Mouse (Mus musculus) urinary bladder, postnatal 4 days (tissue): ENCODE results near the gene Anapc1.
"Not testable (repeated sequence)": the region's sequence is repeated elsewhere in the genome, so short reads cannot be mapped to it uniquely, and the experiment has no call there.

Experiments used
- DNase-seq, 2 experiments: peaks; one replicate each; pipeline ENCODE4 v3.0.0; 2021 to 2022; ENCODE audit warnings: low spot score in 2 of 2

The Anapc1 gene

DNA sequence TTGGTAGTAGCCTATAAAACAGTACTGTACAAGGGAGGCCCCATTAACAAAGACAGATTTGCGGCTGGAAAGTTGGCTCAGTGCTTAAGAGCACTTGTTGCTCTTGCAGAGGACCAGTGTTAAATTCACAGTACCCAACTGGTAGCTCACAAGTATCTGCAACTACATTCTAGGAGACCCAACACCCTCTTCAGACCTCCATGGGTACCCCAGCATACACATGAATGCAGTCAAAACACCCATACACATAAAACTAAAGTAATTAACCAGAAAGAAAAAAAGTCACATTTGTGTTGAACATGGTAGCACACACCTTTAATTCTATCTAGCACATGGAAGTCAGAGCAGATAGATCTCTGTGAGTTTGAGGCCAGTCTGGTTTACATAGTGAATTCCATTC lies 9.9 kb upstream of the Anapc1 start:
- no peak for DNase-seq

DNA sequence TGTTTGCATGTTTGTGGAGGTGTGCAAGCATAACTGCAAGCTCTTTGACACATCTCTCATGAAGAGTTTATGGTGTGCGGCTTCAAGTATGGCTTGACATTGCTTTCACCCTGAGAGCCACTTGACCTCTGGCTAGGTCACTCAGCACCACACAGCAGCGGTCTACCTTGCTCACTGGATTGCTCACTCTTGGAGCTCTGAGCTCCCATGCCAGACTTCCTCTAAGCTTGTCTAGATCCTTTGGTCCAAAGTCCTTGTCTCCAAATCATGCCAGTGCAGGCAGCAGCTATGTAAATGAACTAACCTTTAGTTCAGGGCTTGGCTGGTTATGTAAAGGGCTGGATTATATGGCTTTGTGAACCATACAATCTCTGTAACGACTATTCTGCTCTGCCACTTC lies 9.2 kb upstream of the Anapc1 start:
- DNase-seq = no peak

DNA sequence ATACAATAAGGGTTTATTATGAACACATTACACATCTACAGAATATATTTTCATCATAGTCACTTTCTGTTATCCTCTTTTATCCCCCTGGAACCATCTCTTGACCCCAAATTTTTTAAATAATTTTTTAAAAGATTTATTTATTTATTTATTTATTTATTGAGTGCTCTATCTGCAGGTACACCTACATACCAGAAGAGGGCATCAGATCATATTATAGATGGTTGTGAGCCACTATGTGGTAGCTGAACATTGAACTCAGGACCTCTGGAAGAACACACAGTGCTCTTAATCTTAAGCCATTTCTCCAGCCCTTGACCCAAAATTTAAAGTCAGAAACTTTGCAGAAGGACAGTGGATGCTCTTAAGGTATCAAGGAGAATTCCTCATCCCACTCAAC lies 7.4 kb upstream of the Anapc1 start:
- DNase-seq = no peak

DNA sequence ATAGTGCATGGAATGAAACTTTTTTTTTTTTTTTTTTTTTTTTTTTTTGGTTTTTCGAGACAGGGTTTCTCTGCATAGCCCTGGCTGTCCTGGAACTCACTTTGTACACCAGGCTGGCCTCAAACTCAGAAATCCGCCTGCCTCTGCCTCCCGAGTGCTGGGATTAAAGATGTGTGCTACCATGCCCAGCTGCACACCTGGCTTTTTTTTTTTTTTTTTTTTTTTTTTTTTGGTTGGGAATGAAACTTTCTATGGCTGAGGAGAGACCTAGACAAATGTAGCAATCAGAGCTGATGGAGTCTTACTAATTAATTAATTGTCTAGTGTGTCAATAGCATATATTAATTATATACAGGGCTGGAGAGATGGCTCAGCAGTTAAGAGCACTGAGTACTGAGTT lies 6.6 kb upstream of the Anapc1 start:
- not testable (repeated sequence) for DNase-seq

DNA sequence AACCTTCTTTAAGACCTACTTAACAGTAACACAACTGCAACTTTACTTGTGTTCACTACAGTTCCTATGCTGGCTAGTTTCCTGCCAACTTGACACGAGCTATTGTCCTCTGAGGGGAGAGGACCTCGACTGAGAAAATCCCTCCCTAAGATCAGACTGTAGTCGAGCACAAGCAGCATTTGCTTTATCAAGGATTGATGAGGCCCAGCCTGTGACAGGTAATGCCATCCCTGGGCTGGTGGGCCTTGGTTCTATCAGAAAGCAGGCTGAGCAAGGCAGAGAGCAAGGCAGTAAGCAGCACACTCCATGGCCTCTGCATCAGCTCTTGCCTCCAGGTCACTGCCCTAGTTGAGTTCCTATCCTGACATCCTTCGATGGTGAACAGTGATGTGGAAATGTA lies 6.0 kb upstream of the Anapc1 start:
- no peak for DNase-seq

DNA sequence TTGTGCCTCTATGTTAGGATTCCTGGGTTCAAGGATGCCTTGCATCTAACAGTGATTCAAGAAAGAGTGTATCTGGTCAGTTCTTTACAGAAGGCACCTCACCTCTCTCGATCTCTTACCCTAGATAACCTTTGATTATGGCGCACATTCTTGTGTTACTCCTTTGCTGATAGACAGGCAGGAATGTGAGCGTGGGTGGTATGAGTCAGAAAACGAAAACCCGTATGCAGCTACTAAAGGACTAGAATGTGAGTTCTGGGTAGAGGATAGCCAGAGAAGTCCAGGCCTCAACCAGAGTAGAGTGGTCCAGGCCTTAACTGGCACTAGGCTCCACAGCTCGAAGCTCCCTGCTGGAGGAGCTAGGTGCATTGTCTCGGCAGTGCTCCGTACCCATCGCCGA lies 5.6 kb upstream of the Anapc1 start:
- DNase-seq = no peak

DNA sequence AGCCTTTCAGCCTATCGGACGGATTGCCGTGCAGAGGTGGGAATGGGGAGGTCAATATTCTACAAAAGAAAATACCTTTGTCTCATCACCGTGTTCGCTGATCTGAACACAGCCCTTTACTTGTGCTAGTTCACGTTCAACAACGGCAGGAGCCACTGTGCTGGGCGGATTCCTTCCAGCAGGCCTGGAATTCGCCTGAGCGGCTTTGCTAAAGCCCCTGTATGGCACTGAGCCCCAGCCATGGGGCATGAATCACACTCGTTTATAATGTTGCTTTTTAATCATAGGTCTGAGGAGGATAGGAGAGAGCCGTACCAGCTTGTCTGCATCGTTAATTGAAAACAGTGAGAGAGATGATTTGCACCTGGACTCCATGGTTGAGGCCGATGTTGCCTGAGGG lies 5.1 kb upstream of the Anapc1 start:
- DNase-seq = no peak

DNA sequence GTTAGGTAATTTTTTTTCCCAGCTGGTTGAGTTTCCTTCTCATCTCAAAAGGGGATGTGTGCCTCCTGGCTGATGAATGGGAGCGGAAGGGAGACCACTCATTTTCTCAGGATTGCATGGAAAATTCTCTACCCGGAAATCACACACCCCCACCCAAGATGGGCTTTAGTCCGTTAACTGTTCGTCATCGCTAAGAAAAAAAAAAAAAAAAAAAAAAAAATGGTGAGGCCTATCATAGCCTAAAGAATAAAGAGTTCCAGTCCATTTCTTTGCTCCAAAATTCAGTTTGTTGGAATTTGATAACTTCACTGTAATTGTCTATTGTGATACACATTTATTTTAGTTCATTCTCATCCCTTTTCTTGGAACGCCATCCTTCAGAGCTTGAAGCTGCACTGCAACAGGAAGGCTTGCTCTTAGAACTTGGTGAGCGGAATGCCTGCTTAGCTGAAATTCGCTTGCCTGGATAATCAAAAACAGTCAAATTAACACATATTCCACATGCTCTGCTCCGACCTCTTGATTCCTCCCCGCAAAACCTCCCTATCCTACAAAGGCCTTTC lies 448 bp upstream of the Anapc1 start:
- DNase-seq = no peak

DNA sequence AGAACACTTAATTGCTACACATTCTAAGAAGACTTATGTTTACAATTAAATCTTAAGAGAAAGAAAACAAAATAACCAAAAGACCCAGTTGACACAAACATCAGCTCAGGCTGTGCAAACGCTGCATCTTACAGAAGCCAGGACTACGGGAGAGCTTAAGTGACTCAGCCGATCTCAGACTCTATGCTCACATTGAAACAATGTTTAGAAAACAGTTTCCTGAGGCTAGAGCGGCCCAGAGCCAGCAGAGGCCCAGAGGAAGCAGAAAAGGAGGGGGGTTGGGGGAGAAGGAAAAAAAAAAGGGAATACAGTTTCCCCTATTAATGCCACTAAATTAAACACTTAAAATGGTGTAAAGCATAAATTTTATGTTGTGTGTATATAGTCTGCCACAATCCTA lies 6.5 kb downstream of the Anapc1 start:
- DNase-seq = no peak

DNA sequence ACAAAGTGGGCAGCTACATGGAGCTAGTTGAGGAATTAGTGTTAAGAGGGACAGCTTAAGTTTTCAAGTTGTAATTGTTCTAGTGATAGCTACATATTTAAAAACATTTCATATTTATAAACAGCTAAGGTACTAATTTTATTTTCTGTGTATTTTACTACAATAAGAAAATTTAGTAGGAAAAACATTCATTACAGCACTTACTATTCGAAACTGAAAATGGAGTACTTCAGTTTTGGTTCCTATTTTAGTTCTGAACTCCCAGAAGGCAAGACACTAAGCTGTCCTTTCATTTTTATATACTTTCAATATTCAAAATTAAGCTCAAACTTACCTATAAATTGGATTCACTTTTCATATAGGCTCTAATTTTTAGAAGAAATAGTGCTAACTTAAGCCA lies 66.6 kb downstream of the Anapc1 start:
- DNase-seq = no peak

DNA sequence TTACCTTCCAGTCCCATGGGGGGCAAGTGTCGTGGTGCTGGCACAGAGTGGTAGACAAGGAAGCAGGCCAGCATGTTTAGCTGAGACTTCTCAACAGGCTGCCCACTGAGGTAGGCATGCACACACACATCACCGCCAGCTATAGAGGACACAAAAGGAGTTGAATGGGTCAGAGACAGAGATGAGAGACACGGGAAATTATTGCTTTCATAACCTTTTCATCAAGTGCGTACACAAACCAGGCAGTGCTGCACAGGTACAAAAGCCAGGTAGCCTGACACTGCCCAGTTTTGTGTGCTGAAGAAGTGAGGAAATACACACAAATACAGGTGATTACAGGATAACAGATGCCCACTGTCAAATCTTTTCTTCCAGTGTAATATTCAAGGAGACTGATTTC lies 71.8 kb downstream of the Anapc1 start:
- DNase-seq = no peak

DNA sequence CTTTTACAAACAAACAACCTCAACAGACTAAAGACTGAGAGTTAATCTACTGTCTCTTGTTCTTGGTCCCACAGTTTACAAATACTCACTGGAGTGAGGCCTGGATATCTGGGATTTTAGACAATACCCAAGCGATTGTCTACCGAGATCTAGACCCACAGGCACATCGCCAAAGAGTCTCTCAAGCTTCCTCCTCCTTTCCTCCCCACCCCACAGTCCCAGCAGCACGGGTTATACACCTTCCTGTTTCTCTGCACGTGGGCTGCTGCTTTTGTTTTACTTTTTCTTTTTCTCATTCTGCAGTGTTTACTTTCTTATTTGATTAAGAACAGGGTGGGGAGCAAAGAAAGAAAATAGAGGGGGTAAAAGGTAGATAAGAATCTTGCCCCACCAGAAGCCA lies 73.8 kb downstream of the Anapc1 start:
- DNase-seq = no peak

DNA sequence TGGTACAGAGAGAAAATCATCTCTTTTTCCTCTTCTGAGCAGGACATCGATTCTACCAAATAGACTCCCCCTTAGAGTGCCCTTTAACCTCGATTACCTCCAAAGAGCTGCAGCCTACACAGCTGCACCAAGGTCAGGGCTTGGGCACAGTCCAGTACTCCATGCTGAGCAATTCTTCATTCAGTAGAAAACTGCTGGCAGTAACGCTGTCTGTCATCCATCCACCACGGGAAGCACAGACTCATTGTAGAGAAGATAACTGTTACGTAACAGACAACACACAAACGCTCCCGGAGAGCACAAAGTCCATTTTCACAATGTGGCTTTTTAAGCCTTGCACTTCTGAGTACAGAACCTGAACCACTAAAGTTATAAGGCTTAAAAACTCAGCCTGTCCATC lies 74.9 kb downstream of the Anapc1 start:
- no peak for DNase-seq

DNA sequence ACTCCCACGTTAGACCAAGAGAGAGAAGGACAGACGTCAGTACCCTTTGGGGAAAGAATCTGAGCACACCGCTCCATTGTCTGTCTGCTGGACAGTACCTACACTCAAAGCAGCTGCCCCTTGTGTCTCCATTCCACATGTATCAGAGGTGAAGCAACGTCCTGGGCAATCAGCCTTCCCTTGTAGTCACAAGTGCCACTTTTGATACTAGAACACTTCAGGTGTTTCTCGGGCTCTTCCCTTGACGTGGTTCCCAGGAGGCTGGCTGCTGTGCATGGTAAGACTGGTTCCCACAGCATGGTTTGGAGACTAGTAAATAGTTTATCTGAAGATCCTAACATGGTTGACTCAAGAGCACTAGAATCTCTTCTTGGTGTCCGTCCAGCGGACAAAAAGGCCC lies 76.0 kb downstream of the Anapc1 start:
- DNase-seq = no peak

DNA sequence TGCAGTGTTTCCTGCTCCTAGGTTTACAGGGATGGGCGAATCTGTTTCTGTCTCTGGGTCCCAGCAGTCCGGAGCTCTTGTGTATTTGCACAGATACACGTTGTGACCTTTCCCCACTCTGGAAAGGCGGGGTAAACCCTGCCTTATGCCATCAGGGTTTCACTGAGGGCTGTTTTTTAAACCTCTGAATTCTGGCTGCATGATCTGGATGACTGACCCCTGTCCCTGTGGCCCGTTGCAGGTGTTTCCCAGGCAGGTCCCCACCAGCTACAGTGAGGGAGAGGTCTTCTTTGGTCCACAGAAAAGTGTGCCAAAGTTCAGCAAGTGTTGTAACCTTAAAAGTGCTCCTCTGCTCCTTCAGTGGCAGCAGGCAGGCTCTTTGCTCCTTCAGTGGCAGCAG lies 77.9 kb downstream of the Anapc1 start:
- DNase-seq = no peak

DNA sequence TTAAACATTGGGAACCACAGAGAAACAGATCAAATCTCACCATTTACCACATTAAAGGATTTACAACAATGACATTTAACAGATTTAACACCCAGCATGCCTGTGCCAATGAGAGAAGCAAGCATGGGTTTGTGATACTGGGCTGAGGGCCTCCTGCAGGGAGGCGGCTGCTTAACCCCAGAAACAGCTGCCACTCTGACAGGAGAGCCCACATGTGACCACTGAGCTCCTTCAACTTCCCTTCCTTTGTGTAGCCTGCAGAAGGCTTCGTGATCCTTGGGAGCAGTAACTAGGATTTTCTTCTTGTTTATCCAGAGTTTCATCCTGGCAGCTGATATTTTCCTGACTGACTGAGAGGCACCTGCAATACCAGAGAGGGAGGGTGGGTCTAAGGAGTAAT lies 85.7 kb downstream of the Anapc1 start:
- DNase-seq = no peak

DNA sequence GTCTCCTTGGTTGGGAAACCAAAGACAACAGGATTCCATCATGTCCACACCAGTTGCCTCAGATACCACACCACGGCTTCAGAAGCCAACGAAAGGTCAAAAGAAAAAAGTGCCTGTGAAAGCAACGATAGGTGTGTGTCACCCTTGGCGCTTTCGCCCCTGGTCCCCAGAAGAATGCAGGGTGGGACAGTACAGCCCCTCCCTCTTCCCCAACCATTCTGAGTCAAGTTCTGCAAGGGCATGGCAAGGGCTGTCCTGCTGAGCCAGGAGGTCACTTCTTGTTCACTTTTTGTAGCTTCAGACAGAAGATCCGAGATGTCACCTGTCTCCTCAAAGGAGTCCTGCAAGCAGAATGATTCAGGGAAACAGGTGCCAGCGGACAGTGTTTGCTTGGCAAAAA lies 94.9 kb downstream of the Anapc1 start:
- no peak for DNase-seq

DNA sequence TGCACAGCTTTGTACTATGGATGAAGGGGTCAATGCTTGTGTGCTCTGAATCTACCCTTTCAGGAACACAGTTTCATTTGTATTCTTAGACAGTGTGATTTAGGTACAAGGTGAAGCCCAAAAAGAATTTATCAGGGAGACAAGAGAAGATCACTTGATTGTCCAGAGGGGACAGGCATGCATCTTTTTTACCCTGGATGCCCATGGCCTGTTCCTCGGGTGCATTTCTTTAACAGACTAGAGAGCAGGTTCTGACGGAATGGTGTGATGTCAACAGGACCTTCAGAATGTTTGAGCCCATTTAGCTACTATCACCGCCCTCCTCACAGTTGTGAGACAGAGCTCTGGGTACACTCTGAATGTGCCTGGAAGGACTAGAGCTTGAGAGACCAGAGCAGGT lies 96.3 kb downstream of the Anapc1 start, which contains the start of gene Spdye4c:
Gene Spdye4c, plus strand, starts transcription at position 301 of the 400 bp plus-strand sequence.
- no peak for DNase-seq

DNA sequence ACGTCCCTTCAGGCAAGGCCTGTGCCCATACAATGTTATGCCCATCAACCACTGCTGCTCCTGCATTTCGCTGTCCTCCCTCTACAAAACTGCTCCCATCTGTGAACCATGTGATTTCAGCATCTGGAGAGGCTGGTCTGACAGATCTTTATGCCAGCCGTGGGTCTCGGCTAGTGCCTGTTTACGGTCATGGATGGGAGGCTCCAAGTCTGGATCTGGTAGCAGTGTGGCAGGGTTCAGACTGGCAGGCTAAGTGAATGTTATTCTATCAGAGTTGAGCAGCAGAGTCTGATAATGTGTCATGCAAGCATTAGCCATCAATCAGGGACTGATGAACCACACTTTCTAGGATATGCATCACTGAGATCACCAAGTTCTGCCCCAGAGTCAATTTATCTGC lies 104.3 kb downstream of the Anapc1 start:
- no peak for DNase-seq

DNA sequence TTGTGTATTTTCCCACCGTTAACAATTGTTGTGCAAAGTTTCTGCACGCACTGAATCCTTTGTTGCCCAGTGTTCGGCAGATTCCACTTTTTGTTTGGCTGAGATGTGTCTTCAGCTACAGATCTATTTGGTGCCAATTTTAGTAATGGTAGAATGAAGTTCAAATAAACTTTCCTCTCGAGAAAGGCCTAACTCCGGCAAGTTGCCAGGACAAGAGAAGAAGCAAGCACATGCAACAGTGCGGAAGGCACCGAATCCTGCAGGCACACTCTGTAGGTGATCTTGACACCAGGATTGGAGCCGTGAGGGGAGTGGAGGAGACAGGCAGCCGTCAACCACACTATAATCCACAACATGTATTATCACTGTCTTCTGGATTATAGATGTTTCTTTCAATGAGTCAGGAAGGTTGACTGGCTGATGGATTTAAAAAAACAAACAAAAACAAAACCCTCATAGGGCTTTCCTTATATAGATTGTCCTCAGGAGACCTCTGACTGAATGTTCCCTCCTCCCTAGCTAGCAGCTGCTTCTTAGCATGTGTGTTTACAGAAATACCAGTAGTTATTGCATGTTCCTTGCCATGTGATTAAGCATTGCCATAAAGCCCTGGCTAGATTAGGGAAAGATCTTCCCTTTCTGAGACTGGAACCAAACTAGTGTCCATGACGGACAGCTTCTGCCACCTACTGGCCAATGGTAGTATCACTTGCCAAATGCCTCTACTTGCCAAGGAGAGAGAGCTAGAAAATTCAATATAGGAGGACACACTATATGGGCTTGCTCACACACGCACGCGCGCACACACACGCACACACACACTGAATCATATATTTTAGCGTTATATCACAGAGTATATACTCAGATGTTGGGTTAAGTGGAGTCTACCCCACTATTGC lies 114.2 kb downstream of the Anapc1 start:
- peak; percentile 66 to 88 for DNase-seq

DNA sequence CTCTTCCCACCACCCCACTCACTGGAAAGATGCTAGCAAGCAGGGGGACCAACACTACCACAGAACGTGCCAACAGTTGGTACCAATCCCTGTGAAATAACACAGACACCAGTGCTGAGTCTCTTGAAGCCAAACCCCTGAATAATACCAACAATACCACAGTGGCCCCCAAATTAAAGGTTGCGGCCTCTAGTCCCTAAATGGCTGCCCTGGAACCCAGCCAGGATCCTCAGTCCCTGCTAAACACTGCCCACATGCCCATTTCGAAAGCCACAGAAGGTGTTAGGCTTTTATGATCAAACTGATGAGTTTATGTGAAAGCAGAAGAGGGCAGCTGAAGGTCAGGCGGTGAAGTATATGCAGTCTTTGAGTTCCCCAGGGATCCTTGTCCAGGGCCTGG lies 116.2 kb downstream of the Anapc1 start:
- DNase-seq = no peak

DNA sequence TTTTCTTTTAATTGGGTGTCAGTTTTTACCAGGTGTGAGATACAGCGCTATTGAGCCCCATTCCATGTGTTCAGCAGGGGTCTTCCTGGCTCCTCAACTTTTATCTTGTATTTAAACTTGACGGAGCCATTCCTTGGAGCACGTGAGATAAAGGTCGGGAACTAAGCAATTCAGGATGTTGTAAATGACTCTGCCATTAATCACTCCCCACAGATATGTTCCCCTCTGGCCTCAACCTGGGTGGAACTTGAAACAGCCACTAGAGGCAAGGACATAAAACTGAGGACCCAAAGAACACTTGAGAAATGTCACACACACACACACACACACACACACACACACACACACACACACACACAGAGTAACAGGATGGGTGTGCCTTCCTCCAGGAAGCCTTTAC lies 118.7 kb downstream of the Anapc1 start:
- no peak for DNase-seq

DNA sequence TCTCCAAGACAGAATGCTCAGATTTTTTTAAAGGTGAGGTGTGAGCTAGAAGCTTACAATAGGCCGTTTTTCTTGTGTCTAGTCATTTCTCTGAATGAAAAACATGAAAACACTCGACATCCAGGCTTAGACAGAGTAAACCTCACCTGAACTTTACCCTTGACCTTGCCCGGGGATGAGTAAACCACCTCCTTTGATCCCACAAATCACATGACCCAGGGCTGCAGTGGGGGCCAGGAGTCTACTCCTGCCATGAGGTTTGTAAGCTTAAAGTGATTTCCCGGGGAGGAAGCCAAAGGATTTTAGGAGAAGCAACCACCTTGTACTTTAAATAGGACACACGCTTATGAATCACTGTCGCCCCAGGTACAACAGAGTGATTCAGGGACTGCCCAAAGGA lies 119.2 kb downstream of the Anapc1 start:
- no peak for DNase-seq
